Mouse (Mus musculus): ENCODE results near the gene Zfyve27.

Gene Zfyve27

GRCm38 (mm10) chr19:42182673-42183072, 18.9 kb downstream of the Zfyve27 start:
- no peak for DNase-seq

DNA sequence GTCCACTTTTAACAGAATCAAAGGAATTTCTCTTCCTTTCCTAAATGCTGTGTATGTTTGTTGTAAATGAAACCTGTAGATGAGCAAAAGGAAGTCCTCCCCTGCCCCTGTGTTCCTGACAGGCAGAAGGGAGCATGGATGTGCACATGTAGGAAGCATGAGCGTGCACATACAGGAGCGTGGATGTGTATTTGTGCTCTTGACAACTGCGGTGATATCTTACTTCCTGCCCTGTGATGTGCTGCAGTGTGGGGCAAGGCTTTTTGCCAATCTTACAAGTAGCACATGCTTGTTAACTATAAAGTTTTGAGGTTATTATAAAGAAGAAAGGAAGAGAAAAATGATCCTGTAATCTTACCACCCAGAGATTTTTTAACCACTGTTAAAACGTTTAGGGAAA, 26.0 kb downstream of the Zfyve27 start:
- no peak for DNase-seq

DNA sequence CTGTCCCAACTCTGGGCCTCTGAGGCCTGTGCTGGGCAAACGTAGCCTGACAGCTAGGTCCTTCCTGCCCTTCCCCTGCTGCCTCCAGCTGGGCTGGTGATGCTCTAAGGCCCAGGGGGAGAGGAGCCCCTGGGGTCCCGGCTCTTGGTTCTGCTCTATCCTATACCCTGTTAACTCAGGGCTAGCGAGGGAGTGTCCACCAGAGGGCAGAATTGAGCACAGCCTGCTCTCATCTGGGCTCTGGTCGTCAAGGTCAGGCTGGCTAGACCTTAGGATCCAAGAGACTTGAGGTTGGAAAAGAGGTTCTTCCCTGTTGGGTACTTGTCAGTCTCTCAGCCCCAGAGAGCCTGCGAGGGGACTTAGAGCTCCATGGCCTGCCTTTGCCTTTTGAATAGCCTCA, 26.7 kb downstream of the Zfyve27 start:
- DNase-seq: peak in 1 of 2 experiments; percentile 67

DNA sequence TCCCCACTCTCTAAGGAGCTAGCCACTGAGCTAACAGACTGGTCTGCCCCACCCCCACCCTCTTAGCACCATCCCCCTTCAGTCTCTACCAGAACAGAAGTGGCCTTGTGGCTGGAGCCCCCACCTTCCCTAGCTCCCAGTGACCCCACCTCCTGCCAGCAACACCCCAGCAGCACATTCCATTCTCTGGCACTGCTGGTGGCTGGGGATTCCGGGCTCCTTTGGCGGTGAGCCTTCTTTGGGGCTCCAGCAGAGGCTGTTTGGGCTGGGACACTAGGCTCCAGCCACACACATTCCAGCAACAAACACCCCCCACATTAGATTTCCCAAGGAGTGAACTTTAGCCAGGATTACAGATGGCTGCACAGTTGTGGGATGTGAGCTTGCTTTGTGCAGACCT, 29.6 kb downstream of the Zfyve27 start:
- DNase-seq: no peak

DNA sequence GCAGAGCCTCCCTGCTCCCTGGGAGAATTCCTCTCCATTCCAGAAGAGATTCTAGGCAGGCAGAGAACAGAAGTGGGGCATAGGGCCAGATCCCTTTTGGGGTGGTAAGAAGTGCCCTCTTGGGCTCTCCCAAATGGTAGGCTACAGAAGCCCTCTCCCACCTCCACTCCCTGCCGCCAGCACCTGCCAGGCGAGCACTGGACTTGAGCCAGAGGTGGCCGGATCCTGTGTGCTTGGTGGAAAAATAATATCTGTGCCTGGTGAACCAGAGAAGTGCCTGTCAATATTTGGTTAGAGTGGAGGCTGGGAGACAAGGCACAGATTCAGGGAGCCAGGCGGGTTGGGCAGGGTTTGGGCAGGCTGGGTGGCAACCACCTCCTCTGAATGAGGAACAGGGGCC, 32.6 kb downstream of the Zfyve27 start:
- DNase-seq: no peak

- DNase-seq: no peak
These were observed 33.3 kb downstream of the Zfyve27 start for GRCm38 (mm10) chr19:42197066-42197465.

DNA sequence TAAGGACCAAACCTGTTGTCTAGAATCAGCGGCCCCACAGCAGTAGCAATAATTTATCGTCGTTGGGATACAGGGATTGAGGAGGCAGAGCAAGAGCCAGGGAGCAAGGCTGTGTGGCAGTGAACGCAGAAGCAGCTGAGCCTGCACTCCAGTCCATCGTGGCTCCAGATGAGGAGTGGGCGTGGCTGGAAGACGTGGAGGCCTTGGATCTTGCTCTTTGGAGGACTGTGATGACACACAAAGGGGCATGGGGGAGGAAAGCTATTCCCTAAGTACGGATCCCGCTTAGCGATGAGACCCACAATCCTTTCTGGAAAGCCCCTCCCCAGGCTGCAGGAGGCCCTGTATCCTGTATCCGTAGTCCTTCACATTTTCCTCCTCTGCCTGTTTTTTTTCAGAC, 34.3 kb downstream of the Zfyve27 start:
- no peak for DNase-seq

GRCm38 (mm10) chr19:42201696-42202381, 38.1 kb downstream of the Zfyve27 start, which contains the start of gene Sfrp5:
Gene Sfrp5, minus strand, starts transcription at chr19:42202252.
- DNase-seq: no peak

- no peak for DNase-seq
These were observed 38.7 kb downstream of the Zfyve27 start for GRCm38 (mm10) chr19:42202467-42202866.

- peak in 1 of 2 experiments; percentile 28 for DNase-seq
These were observed 40.6 kb downstream of the Zfyve27 start for GRCm38 (mm10) chr19:42204306-42204705.

- no peak for DNase-seq
These were observed 41.5 kb downstream of the Zfyve27 start for GRCm38 (mm10) chr19:42205201-42205600.

- DNase-seq: no peak
These were observed 45.7 kb downstream of the Zfyve27 start for GRCm38 (mm10) chr19:42209485-42209884.

DNA sequence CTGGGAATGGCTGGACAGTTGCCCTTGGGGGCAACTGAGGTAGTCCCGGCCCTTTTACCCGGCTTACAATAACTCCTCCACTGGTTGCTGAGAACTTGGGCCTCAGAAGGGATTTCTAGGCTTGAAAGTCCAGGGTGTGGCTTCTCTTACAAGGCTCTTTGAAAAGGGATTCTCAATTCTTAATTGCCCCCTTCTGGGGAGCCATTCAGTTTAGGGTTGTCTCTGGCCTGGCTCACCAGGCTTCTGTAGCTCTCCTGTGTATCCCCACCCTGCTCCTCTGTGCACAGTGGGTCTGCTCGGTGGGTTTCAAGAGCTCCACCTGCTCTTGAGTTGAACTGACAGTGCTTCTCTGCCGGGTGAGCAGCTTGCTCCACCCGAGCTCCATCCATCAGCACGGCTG, 46.2 kb downstream of the Zfyve27 start:
- no peak for DNase-seq

- no peak for DNase-seq
These were observed 48.2 kb downstream of the Zfyve27 start for GRCm38 (mm10) chr19:42211936-42212335.

DNA sequence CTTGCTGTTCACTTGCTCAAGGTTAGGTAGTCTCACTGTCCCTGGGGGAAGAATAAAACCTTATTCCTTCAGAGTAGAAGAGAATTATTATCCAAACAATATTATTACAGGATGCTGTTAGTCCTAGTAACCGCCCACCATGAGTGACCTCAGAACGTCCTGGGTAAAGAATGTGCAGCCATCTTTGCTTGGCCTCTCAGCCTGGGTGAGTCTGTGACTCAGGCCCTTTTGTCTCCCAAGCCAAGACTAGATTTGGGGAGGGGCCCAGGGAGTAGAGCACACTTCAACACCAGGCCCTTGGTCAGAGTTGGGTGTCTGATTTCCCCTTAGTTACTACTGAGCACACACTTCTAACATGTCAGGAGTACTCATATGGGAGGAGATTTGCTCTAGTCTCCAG, 50.9 kb downstream of the Zfyve27 start:
- no peak for DNase-seq

DNA sequence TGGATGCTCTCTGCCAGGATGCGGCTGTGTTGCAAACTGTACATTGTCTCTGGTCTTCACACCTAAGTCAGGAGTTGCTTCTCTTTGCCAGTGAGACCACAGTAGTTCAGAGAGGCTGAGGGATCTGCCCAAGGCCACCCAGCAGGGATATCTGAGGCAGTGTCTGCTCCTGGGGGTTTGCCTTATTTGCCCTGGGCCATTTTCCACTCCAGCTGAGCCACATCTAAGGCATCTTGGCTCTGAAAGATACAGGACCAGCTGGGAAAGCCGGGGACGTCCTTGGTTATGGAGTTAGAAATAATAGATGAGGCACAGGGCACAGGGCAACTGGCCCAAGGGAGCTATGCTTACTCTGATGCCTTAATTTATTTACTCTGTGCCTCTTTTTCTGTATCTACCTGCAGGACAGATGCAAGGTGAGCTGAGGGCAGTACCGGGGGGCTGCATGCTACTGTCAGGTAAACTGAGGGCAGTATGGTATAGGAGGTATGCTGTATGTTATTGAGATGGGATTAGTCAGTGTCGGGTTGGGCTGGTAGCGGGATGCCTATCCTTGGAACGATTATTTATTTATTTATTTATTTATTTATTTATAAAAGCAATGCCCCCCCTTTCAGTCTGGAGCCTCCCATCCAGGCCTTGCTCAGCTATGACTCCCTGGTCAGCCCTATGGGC, 53.1 kb downstream of the Zfyve27 start:
- DNase-seq: no peak

GRCm38 (mm10) chr19:42217374-42217763, 53.6 kb downstream of the Zfyve27 start:
- no peak for DNase-seq

GRCm38 (mm10) chr19:42226451-42226850, 62.7 kb downstream of the Zfyve27 start:
- DNase-seq: no peak

- no peak for DNase-seq
These were observed 65.9 kb downstream of the Zfyve27 start for GRCm38 (mm10) chr19:42229499-42230287.

GRCm38 (mm10) chr19:42230288-42230568, 66.5 kb downstream of the Zfyve27 start:
- DNase-seq: no peak

DNA sequence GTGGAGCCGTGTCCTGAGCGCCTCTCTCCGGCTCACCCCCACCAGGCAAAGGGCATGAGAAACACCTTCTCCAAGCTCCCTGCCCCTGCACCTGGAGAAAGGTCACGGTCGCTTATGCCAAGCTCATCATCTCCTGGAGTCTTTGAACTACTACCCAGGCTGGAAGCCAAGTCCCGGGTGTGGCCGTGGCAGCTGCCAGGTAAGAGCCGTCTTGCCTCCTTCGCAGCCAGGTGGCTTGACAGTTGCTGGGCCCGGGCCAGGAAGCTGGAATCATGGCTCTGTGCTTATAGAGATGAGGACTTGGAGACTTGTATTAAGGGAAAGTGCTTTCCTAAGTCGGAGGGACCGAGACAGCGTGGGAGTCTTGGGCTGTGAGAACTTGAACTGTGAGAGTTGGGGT, 67.2 kb downstream of the Zfyve27 start:
- DNase-seq: peak in 1 of 2 experiments; percentile 3

DNA sequence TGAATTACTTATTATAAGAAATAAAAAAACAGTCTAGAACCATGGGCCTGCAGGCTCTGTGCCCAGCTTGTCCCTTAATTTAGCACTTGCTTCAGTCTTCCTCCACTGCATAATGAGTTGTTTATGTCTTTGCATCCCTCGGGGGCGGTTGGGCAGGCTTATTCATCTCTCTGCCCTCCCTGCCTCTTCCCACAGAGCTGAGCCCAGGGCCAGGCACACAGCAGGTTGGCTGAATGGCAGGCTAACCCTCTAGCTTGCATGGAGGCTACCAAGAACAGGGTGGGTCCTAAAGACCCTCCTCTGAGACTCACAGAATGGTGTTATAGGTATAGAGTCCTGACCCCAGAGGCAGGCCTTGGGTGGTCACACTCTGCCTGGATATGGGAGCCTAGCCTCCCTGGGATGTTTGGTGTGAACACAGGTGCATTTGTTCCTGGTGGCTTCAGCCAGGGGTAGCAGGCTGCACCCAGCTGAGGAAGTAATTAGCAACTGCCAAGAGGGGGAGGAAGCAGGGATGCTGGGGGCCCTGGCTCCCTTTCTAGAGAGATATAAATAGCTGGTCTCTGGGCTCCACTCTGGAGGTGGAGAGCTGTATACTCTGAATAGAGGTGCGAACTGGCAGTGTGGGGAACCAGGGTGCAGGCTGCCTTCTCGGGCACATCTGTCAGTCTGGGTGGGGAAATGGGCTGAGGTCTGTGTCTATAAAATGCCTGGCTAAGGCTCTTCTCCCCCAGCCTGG, 74.0 kb downstream of the Zfyve27 start:
- no peak for DNase-seq

- DNase-seq: no peak
These were observed 74.6 kb downstream of the Zfyve27 start for GRCm38 (mm10) chr19:42238341-42238715.
